Mouse (Mus musculus): ENCODE data around the gene Dynlt1b. TPM values are rescaled to one million over a fixed set of nuclear protein-coding genes. Genes with fewer than 3 reads are reported as not detected.
"Not testable (repeated sequence)": the region's sequence is repeated elsewhere in the genome, so short reads cannot be mapped to it uniquely, and the experiment has no call there.

Dynlt1b gene
- polyA plus RNA-seq, 1 experiment from 2014 or later, result 1,481 TPM

- H3K9ac ChIP-seq; H3K27me3 ChIP-seq; H3K27ac ChIP-seq (replicated peaks); ATAC-seq (ENCODE audit: low read depth); H3K4me1 ChIP-seq (replicated peaks); H3K9me3 ChIP-seq; H3K4me2 ChIP-seq; H3K4me3 ChIP-seq: not testable (repeated sequence)
- 89% methylated on average over 12 of the region's 12 CpGs for WGBS
- peaks cover 15% of the 10 kb centered on the region for H3K36me3 ChIP-seq
Measured at GRCm38 (mm10) chr17:6449166-6449565, 19.3 kb downstream of the Dynlt1b start.

GRCm38 (mm10) chr17:6451205-6451604, 21.3 kb downstream of the Dynlt1b start:
- not testable (repeated sequence) for H3K9me3 ChIP-seq; H3K27ac ChIP-seq (replicated peaks); H3K9ac ChIP-seq; H3K4me3 ChIP-seq; H3K27me3 ChIP-seq; ATAC-seq (ENCODE audit: low read depth); H3K4me2 ChIP-seq; H3K4me1 ChIP-seq (replicated peaks)
- WGBS, result 94% methylated on average over 2 of the region's 10 CpGs
- peaks cover 22% of the 10 kb centered on the region for H3K36me3 ChIP-seq

GRCm38 (mm10) chr17:6452689-6453088, 22.8 kb downstream of the Dynlt1b start:
- H3K9ac ChIP-seq; H3K4me1 ChIP-seq (replicated peaks); H3K27me3 ChIP-seq; ATAC-seq (ENCODE audit: low read depth); H3K27ac ChIP-seq (replicated peaks); H3K4me3 ChIP-seq; H3K4me2 ChIP-seq; H3K9me3 ChIP-seq: not testable (repeated sequence)
- H3K36me3 ChIP-seq, result peaks cover 30% of the 10 kb centered on the region
- 88% methylated on average over 9 of the region's 11 CpGs for WGBS

GRCm38 (mm10) chr17:6454703-6455102, 24.8 kb downstream of the Dynlt1b start:
- H3K4me1 ChIP-seq (replicated peaks); ATAC-seq (ENCODE audit: low read depth); H3K4me3 ChIP-seq; H3K27ac ChIP-seq (replicated peaks); H3K4me2 ChIP-seq; H3K9me3 ChIP-seq; H3K9ac ChIP-seq; H3K27me3 ChIP-seq: not testable (repeated sequence)
- H3K36me3 ChIP-seq, result peaks cover 41% of the 10 kb centered on the region
- 92% methylated on average over 2 of the region's 2 CpGs for WGBS

- not testable (repeated sequence) for H3K9me3 ChIP-seq; H3K4me3 ChIP-seq; H3K4me1 ChIP-seq (replicated peaks); ATAC-seq (ENCODE audit: low read depth); H3K4me2 ChIP-seq; H3K9ac ChIP-seq; H3K27ac ChIP-seq (replicated peaks); H3K27me3 ChIP-seq
- 97% methylated on average over 12 of the region's 12 CpGs for WGBS
- peaks cover 41% of the 10 kb centered on the region for H3K36me3 ChIP-seq
Measured at GRCm38 (mm10) chr17:6455883-6456282, 26.0 kb downstream of the Dynlt1b start.

- 95% methylated on average over 17 of the region's 22 CpGs for WGBS
- not testable (repeated sequence) for H3K4me1 ChIP-seq (replicated peaks); H3K27ac ChIP-seq (replicated peaks); H3K4me2 ChIP-seq; H3K9me3 ChIP-seq; H3K9ac ChIP-seq; ATAC-seq (ENCODE audit: low read depth); H3K27me3 ChIP-seq; H3K4me3 ChIP-seq
- peaks cover 46% of the 10 kb centered on the region for H3K36me3 ChIP-seq
Measured at GRCm38 (mm10) chr17:6456614-6457402, 26.9 kb downstream of the Dynlt1b start.

GRCm38 (mm10) chr17:6461083-6461595, 31.2 kb downstream of the Dynlt1b start:
- H3K36me3 ChIP-seq, result peaks cover 29% of the 10 kb centered on the region
- not testable (repeated sequence) for H3K4me2 ChIP-seq; H3K4me3 ChIP-seq; H3K9ac ChIP-seq; H3K4me1 ChIP-seq (replicated peaks); ATAC-seq (ENCODE audit: low read depth); H3K27me3 ChIP-seq; H3K27ac ChIP-seq (replicated peaks); H3K9me3 ChIP-seq
- 96% methylated on average over 5 of the region's 5 CpGs for WGBS

- 0 out of 2 replicates have a peak overlapping the region, but pooled peaks have one; percentile 31 for H3K9ac ChIP-seq
Measured at GRCm38 (mm10) chr17:6465735-6466134, 35.8 kb downstream of the Dynlt1b start.

GRCm38 (mm10) chr17:6467638-6468461, 37.9 kb downstream of the Dynlt1b start:
- Histone ChIP-seq H3K4me1 (replicated peaks) (peaks cover 26% of the 10 kb centered on the region), H3K27ac (replicated peaks) (0 out of 2 replicates have a peak overlapping the region, but pooled peaks have one; percentile 18)
- H3K9ac ChIP-seq; ATAC-seq (ENCODE audit: low read depth); H3K9me3 ChIP-seq; H3K27me3 ChIP-seq; H3K4me3 ChIP-seq; H3K36me3 ChIP-seq; H3K4me2 ChIP-seq: not testable (repeated sequence)
- 74% methylated on average over 18 of the region's 18 CpGs for WGBS

More at GRCm38 (mm10) chr17:6465735-6466134, 35.8 kb downstream of the Dynlt1b start:
- H3K4me2 ChIP-seq; H3K9me3 ChIP-seq; ATAC-seq (ENCODE audit: low read depth); H3K36me3 ChIP-seq; H3K4me3 ChIP-seq; H3K27me3 ChIP-seq; H3K27ac ChIP-seq (replicated peaks): not testable (repeated sequence)
- peaks cover 22% of the 10 kb centered on the region for H3K4me1 ChIP-seq (replicated peaks)
- WGBS, result 82% methylated on average over 9 of the region's 9 CpGs

GRCm38 (mm10) chr17:6470031-6470430, 40.1 kb downstream of the Dynlt1b start:
- H3K4me2 ChIP-seq; H3K9me3 ChIP-seq; H3K9ac ChIP-seq; ATAC-seq (ENCODE audit: low read depth); H3K36me3 ChIP-seq; H3K27me3 ChIP-seq; H3K27ac ChIP-seq (replicated peaks); H3K4me3 ChIP-seq: not testable (repeated sequence)
- H3K4me1 ChIP-seq (replicated peaks), result peaks cover 33% of the 10 kb centered on the region
- WGBS, result 91% methylated on average over 2 of the region's 3 CpGs

- not testable (repeated sequence) for H3K4me3 ChIP-seq; H3K4me2 ChIP-seq; ATAC-seq (ENCODE audit: low read depth); H3K9ac ChIP-seq; H3K9me3 ChIP-seq; H3K27ac ChIP-seq (replicated peaks); H3K27me3 ChIP-seq; H3K36me3 ChIP-seq
- peaks cover 38% of the 10 kb centered on the region for H3K4me1 ChIP-seq (replicated peaks)
- 100% methylated on average over 3 of the region's 7 CpGs for WGBS
Measured at GRCm38 (mm10) chr17:6470671-6471070, 40.8 kb downstream of the Dynlt1b start.

GRCm38 (mm10) chr17:6475270-6475669, 45.4 kb downstream of the Dynlt1b start:
- H3K36me3 ChIP-seq; H3K27me3 ChIP-seq; ATAC-seq (ENCODE audit: low read depth); H3K27ac ChIP-seq (replicated peaks); H3K9me3 ChIP-seq: not testable (repeated sequence)
- H3K4me1 ChIP-seq (replicated peaks), result peaks cover 27% of the 10 kb centered on the region
- peak overlapping the region; percentile 75 for H3K4me2 ChIP-seq
- 0 out of 2 replicates have a peak overlapping the region, but pooled peaks have one; percentile 46 for H3K9ac ChIP-seq
- 92% methylated on average over 6 of the region's 6 CpGs for WGBS
- H3K4me3 ChIP-seq, result 0 out of 2 replicates have a peak overlapping the region, but pooled peaks have one; percentile 16
